Mouse (Mus musculus): ENCODE measurements around the gene Slco2a1.

The Slco2a1 gene

GRCm38 (mm10) chr9:103038705-103039104 is 50.2 kb downstream of the Slco2a1 start:
- DNase-seq: no peak

DNA sequence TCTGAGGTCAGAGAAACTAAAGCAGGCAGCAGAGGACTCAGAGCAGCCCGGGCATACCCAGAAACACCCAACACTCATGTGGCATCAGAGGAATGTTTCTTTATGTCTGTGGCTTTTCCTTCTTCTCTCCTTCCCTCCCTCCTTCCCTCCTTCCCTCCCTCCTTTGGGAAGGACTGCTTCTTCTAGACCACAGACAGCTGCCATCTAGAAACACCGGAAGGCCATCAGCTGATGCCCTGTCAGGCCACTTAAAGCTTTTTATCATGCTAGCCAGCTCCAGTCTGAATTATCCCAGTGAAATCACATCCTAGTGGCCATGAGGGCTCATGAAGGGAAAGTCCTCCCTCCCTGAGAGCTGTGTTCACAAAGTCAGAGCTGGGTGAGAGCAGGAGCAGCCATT is 52.1 kb downstream of the Slco2a1 start:
- no peak for DNase-seq

DNA sequence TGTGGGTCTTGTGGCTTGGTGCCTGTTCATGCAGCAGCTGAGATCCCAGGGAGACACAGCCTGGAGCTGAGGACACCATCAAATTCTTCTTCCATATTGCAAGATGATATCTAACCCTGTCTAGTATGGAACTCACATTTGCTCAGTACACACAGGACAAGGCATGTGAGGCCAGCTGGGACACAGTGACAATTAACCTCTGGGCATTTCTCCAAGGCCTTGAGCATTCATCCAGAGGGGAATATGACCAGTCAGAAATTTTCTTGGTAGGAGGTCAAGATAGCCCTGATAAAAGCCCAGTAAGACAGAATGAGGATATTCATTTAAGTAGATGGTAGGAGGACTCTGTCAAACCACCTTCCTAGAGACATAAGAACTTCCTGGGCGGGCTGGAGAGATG is 56.9 kb downstream of the Slco2a1 start:
- no peak for DNase-seq

- DNase-seq: no peak
These were observed 60.6 kb downstream of the Slco2a1 start for GRCm38 (mm10) chr9:103049049-103049511.

DNA sequence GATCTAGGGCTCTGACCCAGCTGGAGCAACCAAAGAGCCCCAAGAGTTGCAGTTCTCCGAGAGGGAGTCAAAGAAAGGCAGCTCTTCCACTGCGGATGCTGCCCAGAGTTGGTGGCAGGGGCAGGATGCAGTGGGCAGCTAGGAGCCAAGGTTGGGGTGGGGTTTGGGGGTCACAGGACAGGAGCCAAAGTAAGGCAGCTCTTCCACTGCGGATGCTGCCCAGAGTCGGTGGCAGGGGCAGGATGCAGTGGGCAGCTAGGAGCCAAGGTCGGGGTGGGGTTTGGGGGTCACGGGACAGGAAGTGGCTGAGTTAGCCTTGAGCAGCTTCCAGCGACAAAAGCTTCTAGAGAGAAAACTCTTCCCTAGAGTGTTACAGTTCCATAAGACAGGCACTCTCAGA is 65.3 kb downstream of the Slco2a1 start:
- DNase-seq: no peak

DNA sequence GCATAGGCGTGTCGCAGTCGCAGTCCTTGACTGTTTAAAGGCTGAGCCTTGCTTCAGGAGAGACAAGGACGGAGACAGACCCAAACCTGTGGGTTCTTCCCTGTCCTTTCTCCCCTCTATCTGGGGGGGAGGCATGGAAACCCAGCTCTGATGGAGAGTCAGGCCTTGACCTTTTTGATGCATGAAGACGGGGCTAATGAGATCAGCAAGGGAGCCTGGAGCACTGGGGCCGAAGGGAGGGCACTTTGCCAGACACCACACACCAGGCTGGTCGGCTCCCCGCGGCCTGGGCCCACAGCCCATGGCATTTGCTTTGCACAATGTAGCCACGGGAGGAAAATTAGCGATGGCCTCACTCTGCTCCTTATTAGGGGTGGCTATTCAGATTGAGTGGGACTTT is 66.5 kb downstream of the Slco2a1 start:
- peak; percentile 9 for DNase-seq

DNA sequence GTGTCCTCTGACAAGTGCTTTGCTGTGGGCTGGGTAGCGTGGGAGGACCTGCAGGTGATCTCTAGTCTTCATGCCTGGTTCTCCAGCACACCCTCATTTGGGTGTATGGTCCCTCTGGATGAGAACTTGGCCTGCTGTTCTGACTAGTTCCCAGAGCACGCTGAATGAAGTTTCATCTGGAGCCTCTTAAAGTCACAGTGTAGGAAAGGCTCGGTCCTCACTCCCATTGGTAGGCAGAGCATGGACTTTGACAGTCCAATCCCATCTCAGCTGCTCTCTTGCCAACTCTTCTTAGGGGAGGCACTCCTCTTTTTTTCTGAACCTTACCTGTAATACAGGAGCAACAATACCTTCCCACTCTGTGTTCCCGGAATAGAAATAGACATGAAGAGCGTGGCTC is 67.7 kb downstream of the Slco2a1 start:
- DNase-seq: no peak

- DNase-seq: no peak
These were observed 72.0 kb downstream of the Slco2a1 start for GRCm38 (mm10) chr9:103060551-103060950.

DNA sequence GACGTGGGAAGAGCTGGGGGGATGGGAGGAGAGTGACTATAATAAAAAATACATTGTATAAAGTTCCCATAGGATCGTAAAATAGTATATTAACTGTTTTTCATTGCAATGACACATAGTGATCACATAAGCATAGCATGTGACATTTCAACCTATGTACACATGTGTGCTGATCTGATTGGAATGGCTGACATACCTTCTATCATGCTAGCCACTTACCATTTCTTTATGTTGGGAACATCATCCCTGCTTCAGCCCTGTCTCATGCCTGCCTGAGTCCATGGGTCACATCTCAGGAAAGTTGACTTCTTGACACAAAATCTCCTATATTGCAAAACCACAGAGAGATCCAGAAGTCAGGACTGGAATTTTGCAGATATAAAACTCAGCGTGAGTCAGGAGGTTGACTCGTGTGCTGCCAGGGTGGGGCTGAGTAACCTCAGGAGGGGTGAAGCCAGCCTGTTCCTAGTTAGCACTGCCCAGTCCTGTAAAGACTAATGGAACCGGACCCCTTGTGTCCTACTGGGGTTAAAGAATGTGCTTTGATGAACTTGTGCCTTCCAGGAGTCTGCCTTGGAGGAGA is 73.0 kb downstream of the Slco2a1 start:
- no peak for DNase-seq

DNA sequence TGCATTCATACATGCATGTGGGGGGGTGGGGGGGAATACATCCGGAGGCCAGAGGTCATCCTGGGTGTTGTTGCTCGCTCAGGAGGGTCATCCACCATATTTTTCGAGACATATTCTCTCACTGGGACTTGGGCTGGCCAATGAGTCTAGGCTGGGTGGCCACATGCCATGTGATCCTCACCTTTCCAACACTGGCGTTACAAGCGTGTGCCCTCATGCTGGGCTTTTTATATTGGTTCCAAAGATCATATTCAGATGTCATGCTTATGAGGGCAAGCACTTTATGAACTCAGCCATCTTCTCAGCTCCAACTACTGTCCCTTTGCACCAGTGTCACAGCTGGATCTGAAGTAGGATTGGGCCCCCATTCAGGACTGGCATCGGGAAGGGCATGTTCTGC is 75.1 kb downstream of the Slco2a1 start:
- DNase-seq: no peak

DNA sequence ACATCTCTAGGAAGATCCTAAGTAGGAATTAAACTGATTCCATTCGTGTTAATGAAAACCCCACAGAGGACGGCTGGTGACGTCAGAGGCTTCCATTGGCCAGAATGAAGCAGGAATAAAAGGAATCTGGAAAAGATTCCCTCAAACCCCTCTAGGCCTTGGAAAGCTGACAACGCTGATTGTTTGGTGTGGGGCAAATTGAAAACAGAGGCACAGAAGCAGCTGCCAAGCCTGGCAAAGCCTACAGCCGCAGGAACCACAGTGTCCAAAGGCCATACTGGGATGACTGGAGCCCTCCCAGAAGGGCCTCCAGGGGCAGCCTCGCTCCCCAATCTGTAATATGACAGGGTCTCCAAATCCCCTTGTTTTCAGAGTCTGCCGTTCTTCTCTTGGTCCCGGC is 78.3 kb downstream of the Slco2a1 start:
- no peak for DNase-seq

GRCm38 (mm10) chr9:103067651-103068050 is 79.1 kb downstream of the Slco2a1 start:
- DNase-seq: no peak

GRCm38 (mm10) chr9:103068769-103069168 is 80.3 kb downstream of the Slco2a1 start:
- no peak for DNase-seq

DNA sequence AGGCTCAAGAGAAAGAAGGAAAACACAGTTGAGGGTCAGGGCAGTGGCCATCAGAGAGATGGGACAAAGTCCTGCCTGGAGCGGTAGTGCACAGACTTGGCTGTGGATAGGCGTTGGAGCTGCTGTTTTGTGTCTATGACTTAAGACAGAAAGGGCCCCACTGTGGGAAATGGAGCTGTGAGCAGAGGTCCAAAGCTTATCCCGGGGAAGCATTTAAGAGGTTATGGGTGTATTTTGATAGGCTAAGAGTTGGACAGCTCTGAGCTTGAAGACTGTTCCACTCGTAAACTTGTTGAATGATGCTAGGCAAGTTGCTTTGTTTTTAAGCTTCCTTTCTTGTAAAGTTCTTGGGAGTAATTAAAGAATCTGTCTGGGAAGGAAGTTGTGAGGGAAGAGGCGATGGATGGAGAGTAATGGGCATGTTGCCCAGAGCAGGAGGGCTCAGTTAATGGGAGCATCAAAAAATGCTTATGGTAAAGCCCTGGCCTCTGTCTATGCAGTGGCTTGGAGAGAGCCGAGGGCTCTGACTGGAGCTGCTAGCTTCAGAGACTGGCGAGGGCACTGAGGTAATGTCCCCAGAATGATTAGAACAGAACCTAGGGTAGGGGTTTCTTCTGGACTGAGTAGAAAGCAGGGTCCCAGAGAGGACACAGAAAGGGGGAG is 83.2 kb downstream of the Slco2a1 start:
- DNase-seq: no peak

- no peak for DNase-seq
These were observed 83.7 kb downstream of the Slco2a1 start for GRCm38 (mm10) chr9:103072204-103072599.

GRCm38 (mm10) chr9:103072926-103073515 is 84.5 kb downstream of the Slco2a1 start:
- no peak for DNase-seq

GRCm38 (mm10) chr9:103076836-103077531 is 88.5 kb downstream of the Slco2a1 start:
- DNase-seq: no peak

DNA sequence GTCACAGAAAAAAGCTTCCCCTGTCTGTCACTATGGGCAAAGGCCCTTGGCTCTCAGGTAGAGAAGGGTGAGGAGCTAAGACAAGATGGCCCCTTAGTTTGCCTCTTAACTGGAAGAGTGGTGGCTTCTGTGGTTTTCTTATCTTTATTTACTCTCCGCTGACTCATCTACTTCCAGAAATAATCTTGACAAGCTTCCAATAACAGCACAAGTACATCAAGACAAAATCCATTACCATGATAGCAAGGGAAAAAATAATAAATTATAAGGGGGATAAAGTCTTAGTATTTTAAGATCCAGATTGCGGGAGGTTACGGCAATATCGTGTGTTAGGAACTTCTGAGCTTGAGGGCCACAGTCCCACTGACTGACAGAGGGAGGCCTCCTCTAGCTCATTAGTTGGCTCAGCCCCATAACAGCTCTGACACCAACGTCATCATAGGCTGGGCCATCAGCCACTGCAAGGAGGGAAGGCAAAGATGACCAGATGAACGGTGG is 89.7 kb downstream of the Slco2a1 start:
- DNase-seq: no peak

- no peak for DNase-seq
These were observed 91.7 kb downstream of the Slco2a1 start for GRCm38 (mm10) chr9:103080211-103080610.

DNA sequence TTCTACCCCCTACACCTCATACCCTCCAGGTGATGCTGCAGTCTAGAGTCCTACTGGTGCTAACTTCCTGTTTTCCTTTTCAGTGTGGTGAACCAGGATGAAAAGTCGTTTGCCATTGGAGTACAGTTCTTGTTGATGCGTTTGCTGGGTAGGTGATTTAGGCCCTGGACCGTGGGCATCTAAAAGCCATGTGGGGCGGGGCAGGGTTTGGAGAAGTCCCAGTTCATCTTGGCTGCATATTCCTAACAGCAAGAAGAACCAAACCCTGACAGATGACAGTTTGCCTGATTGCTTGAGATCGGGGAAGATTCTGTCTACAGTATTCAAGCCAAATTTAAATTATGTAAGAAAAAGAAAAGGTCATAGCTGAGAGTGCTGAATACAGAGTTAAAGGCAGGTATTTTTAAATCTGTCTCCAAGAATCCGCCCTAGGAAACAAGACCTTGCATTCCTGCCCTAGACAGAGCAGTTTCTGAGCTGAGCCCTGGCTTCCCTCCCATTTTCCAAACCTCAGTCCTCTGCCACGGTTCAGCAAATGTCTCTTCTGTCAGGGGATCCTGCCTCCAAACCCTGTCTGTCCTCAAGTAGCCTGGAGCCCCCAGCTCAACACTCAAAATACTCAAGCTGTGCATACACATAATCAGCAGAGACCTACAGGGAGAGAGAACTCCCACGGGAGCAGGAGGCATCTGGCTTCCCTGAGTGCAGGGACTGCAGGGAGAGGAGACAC is 93.9 kb downstream of the Slco2a1 start:
- no peak for DNase-seq

DNA sequence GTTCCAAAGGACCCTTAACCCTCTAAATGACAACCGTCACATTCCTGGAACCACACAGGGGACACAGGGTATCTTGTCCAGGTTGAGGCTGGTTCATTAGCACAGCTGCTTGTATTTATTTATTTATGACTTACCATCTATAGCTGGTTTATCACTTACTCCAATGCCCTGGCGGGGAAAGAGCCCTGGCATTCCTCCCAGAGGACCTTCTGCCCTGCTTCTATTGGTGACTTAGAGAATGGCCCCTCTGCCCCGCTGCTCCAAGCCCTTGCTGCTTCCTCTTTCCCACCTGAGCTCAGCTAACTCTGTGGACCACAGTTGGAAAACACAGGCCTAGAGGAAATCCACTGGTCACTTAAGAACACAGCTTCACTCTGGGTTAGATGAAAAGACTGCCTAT is 94.9 kb downstream of the Slco2a1 start:
- no peak for DNase-seq

- no peak for DNase-seq
These were observed 98.2 kb downstream of the Slco2a1 start for GRCm38 (mm10) chr9:103086736-103087135.

DNA sequence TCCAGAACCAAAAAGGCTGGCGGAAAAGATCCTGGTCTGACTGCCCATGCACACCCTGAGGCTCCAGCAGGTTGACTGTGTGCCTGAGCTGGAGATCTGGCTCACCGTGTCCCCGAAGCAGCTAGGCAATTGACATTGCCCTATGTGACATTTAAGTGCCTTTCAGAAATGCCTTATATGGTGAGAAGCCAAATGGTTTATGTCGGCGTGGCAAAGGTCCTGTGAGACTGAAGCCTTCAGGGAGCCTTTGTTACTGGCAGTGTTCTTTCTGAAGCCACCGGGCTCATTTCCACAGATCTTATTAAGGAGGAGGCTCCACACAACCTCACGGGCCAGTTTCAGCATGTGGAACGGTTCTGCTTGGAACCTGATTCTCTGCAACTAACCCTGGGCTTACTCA is 98.8 kb downstream of the Slco2a1 start:
- no peak for DNase-seq
